Mouse (Mus musculus) Patski (cell line): ENCODE results near the gene 3110021N24Rik. TPM values are rescaled to one million over a fixed set of nuclear protein-coding genes. Genes with fewer than 3 reads are reported as not detected.
"Not testable (repeated sequence)": the region's sequence is repeated elsewhere in the genome, so short reads cannot be mapped to it uniquely, and the experiment has no call there.

Experiments used
- ATAC-seq: fragments of 100-300 bp; one replicate; pipeline ENCODE4 v1.8.0; 2021
- CTCF ChIA-PET: fragments of 350-600 bp; sonication (Branson Sonifier 250); formaldehyde crosslinking; loops from one replicate; lab custom pipeline; 2022; ENCODE audit warnings: inconsistent platforms; lab: Charles Lee
- POLR2A ChIA-PET: fragments of 350-600 bp; sonication (Branson Sonifier 250); formaldehyde crosslinking; loops from one replicate; lab custom pipeline; 2022; ENCODE audit warnings: antibody characterized with exemption, inconsistent platforms; lab: Charles Lee
- DNase-seq: peaks from one replicate; pipeline ENCODE4 v3.0.0-alpha.2; 2011; ENCODE audit warnings: low read depth, low spot score
- H3K27me3 ChIP-seq: fragments of 371-371 bp; one replicate; pipeline ENCODE4 v1.5.1; 2021
- CTCF ChIP-seq: fragments of 100-300 bp; IDR thresholded peaks from one replicate; pipeline ENCODE4 v1.5.1; 2021
- in situ Hi-C: fragments of 300-500 bp; cut with MboI; formaldehyde crosslinking; loops from 3 replicates; pipeline ENCODE4 v1.11.1; 2018; ENCODE audit warnings: low pct_unique_long_range_greater_than_20kb, mixed read lengths
- polyA plus RNA-seq: library from polyadenylated mRNA; unstranded; gene quantifications from one replicate; pipeline ENCODE4 v1.2.3, GENCODE M21; 2021

3110021N24Rik gene
- polyA plus RNA-seq = 0.19 TPM

GRCm38 (mm10) chr4:108719349-108719748 is at the start of gene 3110021N24Rik:
TSS of gene 3110021N24Rik (plus strand) at chr4:108719649.
- no peaks in the 10 kb centered on the region for H3K27me3 ChIP-seq
- CTCF ChIA-PET = interaction anchor here (1.0 kb wide), 1 partner anchor 20 kb away, joined by 3 read pairs; no protein-coding TSS in a partner anchor
- in situ Hi-C loops = no loop called here
- ATAC-seq (no peak), DNase-seq (no peak)
- TF ChIP-seq CTCF = no peak
- POLR2A ChIA-PET = no interaction called here

DNA sequence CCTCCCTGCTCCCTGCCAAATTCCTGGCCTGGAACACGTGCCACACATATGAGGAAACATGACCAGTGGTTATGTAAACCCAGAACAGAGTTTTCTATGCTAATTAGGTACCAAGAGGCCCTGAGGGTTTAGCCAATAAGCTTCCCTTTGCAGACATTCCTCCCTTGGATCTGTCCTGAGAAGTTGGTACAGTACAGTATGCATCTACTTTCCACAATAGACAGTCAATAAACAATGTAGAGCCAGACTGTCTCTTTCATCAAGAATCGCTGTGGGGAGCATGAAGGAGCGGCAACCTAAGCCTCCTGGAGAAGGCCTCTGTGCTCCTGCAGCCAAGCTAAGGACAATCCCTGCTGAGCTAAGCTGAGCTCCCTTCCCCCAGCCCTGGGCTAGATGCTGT is 33.3 kb upstream of the 3110021N24Rik start:
- no peak for ATAC-seq
- ChIA-PET CTCF (interaction anchor here (0.7 kb wide), 1 partner anchor 10 kb away, joined by 3 read pairs; no protein-coding TSS in a partner anchor), POLR2A (no interaction called here)
- no peak for DNase-seq
- in situ Hi-C loops = no loop called here
- no peak for TF ChIP-seq CTCF
- H3K27me3 ChIP-seq = no peaks in the 10 kb centered on the region

GRCm38 (mm10) chr4:108687098-108687497 is 32.4 kb upstream of the 3110021N24Rik start:
- ATAC-seq, DNase-seq, in situ Hi-C loops, H3K27me3 ChIP-seq, POLR2A ChIA-PET: not testable (repeated sequence)
- CTCF ChIA-PET = interaction anchor here (0.7 kb wide), 1 partner anchor 9 kb away, joined by 3 read pairs; no protein-coding TSS in a partner anchor

DNA sequence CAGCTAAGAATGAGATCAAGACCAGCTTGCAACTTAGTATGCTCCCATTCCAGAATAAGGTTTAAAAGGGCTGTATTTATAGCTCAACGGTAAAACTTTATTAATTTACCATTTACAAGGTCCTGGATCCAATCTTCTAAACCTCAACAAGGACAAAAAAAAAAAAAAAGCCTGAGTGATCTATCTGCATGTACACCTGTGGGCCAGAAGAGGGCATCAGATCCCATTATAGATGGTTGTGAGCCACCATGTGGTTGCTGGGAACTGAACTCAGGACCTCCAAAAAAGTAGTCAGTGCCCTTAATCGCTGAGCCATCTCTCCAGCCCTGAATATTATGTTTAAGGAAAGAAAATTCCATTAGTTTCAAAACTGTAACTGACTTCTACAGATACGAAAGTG is 29.0 kb upstream of the 3110021N24Rik start:
- H3K27me3 ChIP-seq = no peaks in the 10 kb centered on the region
- DNase-seq = no peak
- in situ Hi-C loops = loop anchor here (10.0 kb wide), 1 partner anchor 304 kb away; no protein-coding TSS in a partner anchor
- ChIA-PET CTCF (no interaction called here), POLR2A (no interaction called here)
- no peak for ATAC-seq
- no peak for TF ChIP-seq CTCF

- ChIA-PET CTCF (no interaction called here), POLR2A (no interaction called here)
- no peak for ATAC-seq
- H3K27me3 ChIP-seq = no peaks in the 10 kb centered on the region
- no peak for TF ChIP-seq CTCF
- in situ Hi-C loops = loop anchor here (10.0 kb wide), 1 partner anchor 303 kb away; no protein-coding TSS in a partner anchor
- no peak for DNase-seq
Measured at GRCm38 (mm10) chr4:108691469-108691868, 28.0 kb upstream of the 3110021N24Rik start.

DNA sequence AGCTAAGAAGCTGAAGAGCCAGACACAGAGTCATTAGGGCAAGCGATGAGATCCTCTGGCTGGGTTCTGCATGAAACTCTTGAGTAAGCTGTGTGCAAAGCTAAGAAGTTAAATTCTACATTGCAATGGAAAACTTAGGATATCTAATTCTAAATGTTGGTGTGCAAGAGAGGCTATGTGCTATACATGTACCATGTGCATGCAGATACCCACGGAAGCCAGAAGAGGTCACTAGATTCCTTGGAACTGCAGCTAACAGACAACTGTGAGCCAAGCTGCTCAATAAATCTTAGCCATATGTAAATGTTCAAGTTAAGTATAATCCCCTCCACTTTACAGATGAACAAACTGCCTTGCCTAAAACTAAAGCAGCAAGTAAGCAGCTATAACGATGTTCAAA is 22.5 kb upstream of the 3110021N24Rik start:
- no peak for ATAC-seq
- in situ Hi-C loops = loop anchor here (5.0 to 10.0 kb wide), 2 partner anchors 90 to 298 kb away; no protein-coding TSS in a partner anchor

DNA sequence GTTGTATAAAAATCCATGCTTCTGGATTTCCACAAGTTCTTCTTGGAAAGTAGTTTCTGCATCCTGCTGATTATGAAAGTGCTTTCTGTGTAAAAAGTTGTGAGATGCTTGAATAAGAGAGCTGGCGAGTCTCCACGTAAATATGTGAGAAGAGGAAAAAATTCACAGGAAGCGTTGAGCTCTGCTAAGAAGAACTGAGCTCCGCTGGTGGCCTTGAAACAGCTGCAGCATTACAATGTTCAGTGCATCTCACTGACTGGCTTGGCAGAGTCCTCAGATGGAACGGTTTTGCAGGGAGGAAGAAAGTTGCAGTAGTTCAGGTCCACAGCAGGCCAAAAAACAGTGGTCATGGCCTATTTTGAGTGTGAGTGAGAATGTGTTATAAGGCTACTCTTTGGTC is 11.2 kb upstream of the 3110021N24Rik start:
- DNase-seq (no peak), ATAC-seq (no peak)
- CTCF ChIA-PET = interaction anchor here (1.1 to 1.6 kb wide), 2 partner anchors 9 to 11 kb away, joined by 3 to 9 read pairs; no protein-coding TSS in a partner anchor
- POLR2A ChIA-PET = interaction anchor here (0.9 kb wide), 1 partner anchor 89 kb away, joined by 3 read pairs; no protein-coding TSS in a partner anchor
- H3K27me3 ChIP-seq = no peaks in the 10 kb centered on the region
- no peak for TF ChIP-seq CTCF
- in situ Hi-C loops = no loop called here

More for the DNA sequence above, 22.5 kb upstream of the 3110021N24Rik start:
- H3K27me3 ChIP-seq = no peaks in the 10 kb centered on the region
- no peak for DNase-seq
- ChIA-PET CTCF (interaction anchor here (0.9 to 2.2 kb wide), 15 partner anchors 10 to 153 kb away, joined by 3 to 9 read pairs (median 4); no protein-coding TSS in a partner anchor), POLR2A (no interaction called here)
- peak; percentile 78 for TF ChIP-seq CTCF

DNA sequence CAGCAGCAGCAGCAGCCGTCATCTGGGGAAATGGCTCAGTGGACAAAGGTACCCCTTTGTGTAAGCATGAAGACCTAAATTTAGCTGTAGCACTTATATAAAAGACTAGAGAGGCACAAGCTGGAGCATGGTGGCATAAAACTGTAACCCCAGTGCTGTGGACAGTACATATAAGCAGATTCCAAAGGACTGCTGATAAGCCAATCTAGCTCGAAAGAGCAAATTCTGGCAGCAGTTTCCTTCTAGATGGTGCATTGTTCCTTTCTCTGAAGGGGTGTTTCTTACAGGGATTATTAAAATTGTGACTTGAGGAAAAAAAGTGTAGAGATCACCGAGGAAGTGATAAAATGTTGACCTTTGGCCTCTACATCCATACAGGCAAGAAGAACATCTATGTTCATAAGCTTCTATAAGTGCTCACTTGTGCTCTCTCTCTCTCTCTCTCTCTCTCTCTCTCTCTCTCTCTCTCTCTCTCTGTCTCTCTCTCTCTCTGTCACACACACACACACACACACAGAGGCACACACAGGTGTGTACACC is 1.9 kb downstream of the 3110021N24Rik start:
- no peak for DNase-seq
- ChIA-PET POLR2A (no interaction called here), CTCF (no interaction called here)
- TF ChIP-seq CTCF = no peak
- no peaks in the 10 kb centered on the region for H3K27me3 ChIP-seq
- ATAC-seq = no peak
- in situ Hi-C loops = no loop called here

DNA sequence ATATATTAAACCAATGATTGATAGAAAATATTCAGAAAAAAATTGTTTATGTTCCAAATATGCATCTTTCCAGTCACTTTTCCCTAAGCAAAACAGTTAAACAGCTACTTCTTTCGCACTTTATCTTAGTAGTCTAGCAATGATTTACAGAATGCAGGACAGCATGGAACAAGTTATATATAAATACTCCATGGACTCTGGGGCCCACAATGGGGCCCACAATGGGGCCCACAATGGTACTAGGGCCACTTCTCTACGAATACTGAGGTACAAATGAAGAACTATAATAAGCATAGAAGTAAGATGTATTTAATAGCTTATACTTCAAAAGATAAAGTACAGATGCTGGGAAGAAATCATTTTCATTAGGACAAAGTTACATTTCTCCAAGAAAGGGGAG is 4.7 kb downstream of the 3110021N24Rik start:
- no peak for DNase-seq
- no peak for ATAC-seq
- no peaks in the 10 kb centered on the region for H3K27me3 ChIP-seq
- CTCF ChIA-PET = no interaction called here
- in situ Hi-C loops = no loop called here
- no peak for TF ChIP-seq CTCF
- POLR2A ChIA-PET = no interaction called here

DNA sequence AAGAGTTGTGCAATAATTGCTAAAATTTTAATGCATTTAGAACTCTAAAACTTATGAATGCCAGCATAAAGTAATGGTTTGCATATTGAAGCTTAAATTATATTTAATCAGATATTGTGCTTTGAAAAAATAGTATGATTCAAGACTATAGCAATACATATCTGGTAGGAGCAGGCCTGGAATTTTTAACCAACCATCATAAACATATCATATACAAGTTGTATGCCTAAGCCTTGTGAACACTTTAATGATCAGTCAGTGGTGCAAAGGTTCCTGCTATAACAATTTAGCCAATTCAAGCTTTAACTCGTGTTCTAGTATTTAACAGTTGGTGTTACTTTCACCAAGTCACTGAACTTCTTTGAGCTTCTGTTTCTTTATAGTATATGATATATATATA is 11.0 kb downstream of the 3110021N24Rik start:
- TF ChIP-seq CTCF = no peak
- ChIA-PET POLR2A (interaction anchor here (0.6 kb wide), 1 partner anchor 15 kb away, joined by 3 read pairs; no protein-coding TSS in a partner anchor), CTCF (no interaction called here)
- H3K27me3 ChIP-seq = no peaks in the 10 kb centered on the region
- DNase-seq (no peak), ATAC-seq (no peak)
- in situ Hi-C loops = no loop called here

DNA sequence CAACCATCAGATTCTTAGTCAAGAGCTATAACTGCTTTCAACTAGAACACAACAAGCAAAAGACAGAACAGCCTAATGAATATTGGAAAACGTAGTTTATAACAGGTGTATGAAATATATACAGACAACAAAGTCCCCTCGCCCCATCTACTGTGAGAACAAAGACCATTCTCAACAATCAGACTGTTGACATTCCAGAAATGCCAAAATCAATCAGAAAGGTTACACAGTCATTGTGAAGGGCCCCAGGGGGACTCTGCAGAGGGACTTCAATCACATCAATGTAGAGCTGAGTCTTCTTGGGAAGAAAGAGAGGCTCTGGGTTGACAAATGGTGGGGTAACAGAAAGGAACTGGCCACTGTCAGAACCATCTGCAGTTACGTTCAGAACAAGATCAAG is 12.1 kb downstream of the 3110021N24Rik start:
- no peak for TF ChIP-seq CTCF
- ATAC-seq = no peak
- in situ Hi-C loops = no loop called here
- POLR2A ChIA-PET = no interaction called here
- no peaks in the 10 kb centered on the region for H3K27me3 ChIP-seq
- DNase-seq = no peak
- CTCF ChIA-PET = no interaction called here
